Mouse (Mus musculus): Measurements from ENCODE around the gene Galnt7.

The Galnt7 gene

DNA sequence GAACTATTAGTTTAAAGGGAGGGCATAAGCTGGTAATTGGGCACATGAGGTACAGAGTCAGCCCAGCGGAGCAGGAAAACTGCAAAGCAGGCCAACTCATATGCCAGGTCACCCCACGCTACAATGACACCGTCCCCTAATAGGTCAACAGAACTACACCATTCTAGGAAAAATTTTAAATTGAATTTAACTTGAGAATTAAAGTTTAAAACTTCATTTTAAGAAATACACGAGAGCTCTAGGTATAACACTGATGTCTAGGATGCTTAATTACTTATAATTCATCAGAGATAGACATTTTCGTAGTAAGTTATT lies 67.7 kb downstream of the Galnt7 start:
- CTCF ChIA-PET = no interaction called here

- CTCF ChIA-PET = interaction anchor here (0.6 kb wide), 1 partner anchor 207 kb away, joined by 4 read pairs; no protein-coding TSS in a partner anchor
Measured at GRCm38 (mm10) chr8:57584416-57585127, 68.3 kb downstream of the Galnt7 start.

DNA sequence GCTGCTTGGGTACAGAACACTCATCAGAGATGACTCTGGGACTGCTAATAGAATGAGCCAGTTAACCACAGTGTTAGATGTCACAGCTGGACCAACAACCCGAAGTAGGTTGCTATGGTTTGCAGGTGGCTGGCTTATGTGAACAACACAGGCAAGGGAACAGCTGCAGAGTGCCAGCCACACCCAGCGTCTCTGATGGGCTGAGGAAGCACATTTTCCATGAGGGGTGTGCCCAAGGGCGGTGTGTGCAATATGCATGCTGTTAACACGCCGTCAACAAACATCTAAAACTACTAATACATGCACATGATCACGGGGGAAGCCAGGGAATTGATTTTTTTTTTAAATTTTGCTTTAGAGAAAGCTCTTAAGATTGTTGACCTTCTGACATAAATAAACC lies 73.0 kb downstream of the Galnt7 start:
- CTCF ChIA-PET = no interaction called here

- CTCF ChIA-PET = interaction anchor here (1.0 kb wide), 1 partner anchor 81 kb away, joined by 4 read pairs; no protein-coding TSS in a partner anchor
Measured at GRCm38 (mm10) chr8:57577301-57577700, 75.5 kb downstream of the Galnt7 start.

DNA sequence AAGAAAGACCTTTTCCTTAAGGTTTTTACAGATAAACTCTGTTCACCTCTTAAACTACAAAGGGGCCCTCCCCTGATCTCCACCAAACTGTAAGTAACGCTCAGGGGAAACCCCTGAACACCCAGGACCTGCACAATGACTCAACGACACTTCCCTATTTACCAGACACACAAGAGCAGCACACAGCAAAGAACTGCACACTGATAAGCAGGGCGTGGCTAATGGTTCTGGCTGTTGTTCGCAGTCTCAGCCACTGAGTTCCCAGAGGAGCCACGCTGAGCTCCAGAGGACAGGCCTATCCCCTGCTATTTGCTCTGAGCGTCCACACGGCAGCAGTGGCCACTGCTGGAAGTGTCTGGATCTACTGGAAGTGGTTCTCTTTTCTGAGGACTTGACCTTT lies 76.6 kb downstream of the Galnt7 start:
- CTCF ChIA-PET = interaction anchor here (0.6 to 1.3 kb wide), 2 partner anchors 216 to 308 kb away, joined by 4 to 6 read pairs; no protein-coding TSS in a partner anchor

- CTCF ChIA-PET = interaction anchor here (0.6 to 2.6 kb wide), 5 partner anchors 32 to 307 kb away, joined by 3 to 17 read pairs (median 4); partner anchors contain the start of gene Galnt7
Measured at GRCm38 (mm10) chr8:57575336-57575735, 77.5 kb downstream of the Galnt7 start.

DNA sequence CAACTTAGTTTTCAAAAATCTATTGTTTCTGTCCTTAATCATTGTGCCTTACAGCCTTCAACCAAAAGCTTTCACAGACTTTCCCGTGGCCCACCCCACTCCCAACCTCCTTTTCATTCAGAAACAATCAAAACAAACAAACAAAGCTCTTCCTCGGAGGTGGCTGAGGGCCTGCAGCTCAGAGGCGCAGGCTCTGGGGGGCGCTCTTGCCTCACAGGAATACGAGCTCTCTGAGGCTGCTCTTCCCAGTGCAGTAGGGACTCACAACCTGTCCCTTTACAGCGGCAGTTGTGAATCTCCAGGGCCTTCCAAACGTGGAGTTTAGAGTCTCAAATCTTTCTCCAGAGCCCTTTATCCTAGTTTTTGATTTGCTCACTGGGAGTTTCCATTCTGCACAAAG lies 78.4 kb downstream of the Galnt7 start:
- CTCF ChIA-PET = interaction anchor here (0.8 to 2.6 kb wide), 4 partner anchors 31 to 226 kb away, joined by 3 to 17 read pairs (median 7); partner anchors contain the start of gene Galnt7

GRCm38 (mm10) chr8:57573844-57574243 lies 79.0 kb downstream of the Galnt7 start:
- CTCF ChIA-PET = interaction anchor here (1.6 to 2.6 kb wide), 2 partner anchors 218 to 226 kb away, joined by 10 to 17 read pairs; no protein-coding TSS in a partner anchor

DNA sequence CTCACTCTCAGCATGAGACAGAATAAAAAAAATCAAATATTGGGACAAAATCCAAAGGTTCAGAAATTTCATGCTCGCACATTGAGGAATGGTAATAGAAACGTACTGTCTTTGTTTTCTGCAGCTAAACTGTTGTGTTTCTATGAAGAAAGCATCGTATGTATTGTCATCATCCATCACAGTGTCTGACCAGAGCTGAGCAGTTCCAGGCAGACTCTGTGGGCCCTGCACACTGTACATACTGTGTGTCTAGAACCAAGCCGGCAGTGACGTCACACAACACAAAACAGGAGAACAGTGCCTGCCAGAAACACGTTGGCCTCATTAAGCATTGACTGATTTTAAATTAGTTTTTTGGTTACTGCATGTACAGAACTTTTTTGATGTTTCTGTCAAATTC lies 82.9 kb downstream of the Galnt7 start:
- CTCF ChIA-PET = no interaction called here

- CTCF ChIA-PET = no interaction called here
Measured at GRCm38 (mm10) chr8:57569400-57569795, 83.4 kb downstream of the Galnt7 start.

DNA sequence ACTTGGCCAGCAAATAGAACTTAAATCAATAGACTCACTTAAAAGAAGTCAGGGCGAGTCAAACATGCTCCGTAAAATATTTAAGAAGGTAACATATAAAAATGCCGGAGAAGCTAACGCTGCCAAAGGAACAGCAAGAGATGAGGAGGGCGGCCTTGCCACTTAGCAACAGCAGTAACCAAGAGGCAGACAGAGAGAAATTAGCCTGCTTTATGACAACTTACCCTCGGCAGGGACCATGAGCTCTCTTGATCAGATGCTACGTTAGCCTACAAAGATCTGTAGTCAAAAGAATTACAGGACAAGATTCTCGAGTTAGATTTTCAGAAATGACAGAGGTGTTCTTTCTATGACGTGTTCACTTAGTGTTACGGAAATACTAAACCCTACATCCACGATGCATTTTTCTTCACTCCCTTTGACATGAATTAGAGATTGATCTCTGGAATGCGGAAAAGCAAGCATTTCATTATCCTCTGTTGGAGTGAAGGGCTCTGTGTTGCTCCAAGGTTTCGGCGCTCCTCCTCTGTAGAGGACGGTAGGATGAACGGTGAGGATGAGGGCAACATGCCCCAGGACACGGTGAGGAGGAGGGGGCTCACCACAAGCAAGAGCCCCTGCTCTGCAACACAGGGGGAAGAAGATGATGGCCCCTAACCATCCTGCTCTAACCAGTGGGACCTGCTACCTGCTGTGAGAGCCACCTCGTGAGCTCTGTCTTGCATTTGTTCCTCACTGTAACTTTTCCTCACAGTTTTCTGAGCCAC lies 84.0 kb downstream of the Galnt7 start:
- CTCF ChIA-PET = no interaction called here

- CTCF ChIA-PET = no interaction called here
Measured at GRCm38 (mm10) chr8:57567998-57568397, 84.8 kb downstream of the Galnt7 start.

DNA sequence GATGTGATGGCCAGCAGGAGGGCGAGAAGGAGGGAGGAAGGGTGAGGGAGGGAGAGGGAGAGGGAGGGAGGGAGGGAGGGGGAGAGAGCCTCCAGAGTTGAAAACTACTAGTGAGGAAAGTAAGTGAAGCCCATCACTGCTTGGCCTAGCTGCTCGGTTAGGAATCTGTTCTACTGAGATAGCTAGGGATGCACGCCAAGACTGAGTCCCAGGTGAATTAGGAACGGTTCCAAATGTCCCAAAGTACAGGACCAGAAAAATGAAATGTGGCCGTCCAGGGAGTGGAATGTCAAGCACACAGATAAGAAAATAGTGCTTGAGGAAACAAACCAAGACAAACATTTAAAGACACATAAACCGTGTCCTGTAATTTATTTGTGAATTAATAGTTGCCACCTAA lies 87.8 kb downstream of the Galnt7 start:
- CTCF ChIA-PET = no interaction called here

- CTCF ChIA-PET = no interaction called here
Measured at GRCm38 (mm10) chr8:57563726-57564125, 89.1 kb downstream of the Galnt7 start.

DNA sequence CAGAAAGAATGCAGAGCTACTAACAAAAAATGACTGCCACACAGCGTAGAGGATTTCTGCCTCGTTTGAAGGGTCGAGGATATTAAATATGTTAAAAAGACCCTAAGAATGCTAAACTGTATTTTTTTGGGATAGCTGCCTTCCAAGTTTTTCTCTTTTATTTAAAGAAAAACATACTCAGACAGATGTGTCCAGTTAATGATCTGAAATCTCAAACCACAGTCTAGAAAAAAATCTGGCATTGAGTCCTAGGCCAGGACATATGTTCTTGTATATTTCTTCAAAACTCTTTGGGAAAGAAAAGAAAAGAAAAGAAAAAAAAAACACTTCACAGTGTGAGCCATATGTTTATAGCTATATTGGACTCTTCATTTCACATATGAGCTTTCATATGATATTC lies 90.1 kb downstream of the Galnt7 start:
- CTCF ChIA-PET = no interaction called here

DNA sequence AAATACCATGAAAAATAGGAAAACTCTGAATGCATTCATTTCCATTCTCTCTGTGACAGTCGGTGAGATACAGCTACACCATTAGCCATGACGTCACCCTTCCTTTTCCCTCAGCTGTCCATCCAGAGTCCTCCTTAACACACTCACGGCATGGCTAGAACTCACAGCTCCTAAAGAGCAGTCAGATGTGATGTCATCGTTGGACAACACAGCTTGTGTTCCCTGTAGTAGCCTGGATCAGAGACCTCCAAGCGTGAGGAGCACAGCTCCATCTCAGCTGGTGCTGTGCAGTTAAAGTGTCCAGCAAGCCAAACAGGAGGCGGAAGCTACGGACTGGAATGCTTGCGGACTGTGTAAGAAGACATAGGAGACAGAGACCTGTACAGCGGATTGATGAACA lies 91.9 kb downstream of the Galnt7 start:
- CTCF ChIA-PET = no interaction called here

GRCm38 (mm10) chr8:57552102-57553032 lies 100.5 kb downstream of the Galnt7 start:
- CTCF ChIA-PET = no interaction called here

- CTCF ChIA-PET = no interaction called here
Measured at GRCm38 (mm10) chr8:57547581-57547980, 105.3 kb downstream of the Galnt7 start.

DNA sequence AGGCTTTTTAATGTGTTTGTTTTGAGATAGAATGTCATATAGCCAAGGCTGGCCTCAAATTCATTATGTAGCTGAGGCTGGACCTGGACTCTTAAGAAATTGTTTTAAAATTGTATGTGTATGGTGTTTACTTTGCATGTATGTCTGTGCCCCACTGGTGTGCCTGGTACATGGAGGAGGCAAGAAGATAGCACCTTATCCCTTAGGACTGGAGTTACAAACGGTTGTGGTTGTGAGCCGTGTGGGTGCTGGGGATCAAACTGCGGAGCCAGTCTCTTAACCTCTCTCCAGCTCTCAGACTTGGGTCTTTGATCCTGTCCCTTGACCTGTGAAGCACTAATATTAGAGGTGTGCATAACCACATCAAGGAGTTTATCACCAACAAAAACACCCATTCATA lies 106.0 kb downstream of the Galnt7 start:
- CTCF ChIA-PET = no interaction called here

GRCm38 (mm10) chr8:57546401-57546800 lies 106.4 kb downstream of the Galnt7 start:
- CTCF ChIA-PET = no interaction called here

DNA sequence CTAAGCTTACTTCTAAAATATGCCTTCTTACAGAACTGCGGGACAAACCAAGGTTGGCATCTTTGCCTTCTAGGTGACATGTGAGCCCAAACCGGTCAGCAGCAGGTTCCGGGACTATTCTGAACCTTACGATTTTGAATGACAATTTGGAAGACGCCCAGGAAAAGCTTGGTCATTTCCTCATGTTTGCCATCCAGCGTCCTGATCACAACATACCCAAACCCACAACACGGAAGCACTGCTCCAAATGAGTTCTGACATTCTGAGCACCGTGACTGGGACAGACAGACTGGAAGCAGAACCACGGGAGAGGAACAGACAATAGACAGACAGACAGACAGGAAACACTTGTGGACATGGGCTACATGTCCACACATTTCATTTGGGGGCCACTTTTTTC lies 111.4 kb downstream of the Galnt7 start:
- CTCF ChIA-PET = no interaction called here

- CTCF ChIA-PET = no interaction called here
Measured at GRCm38 (mm10) chr8:57540951-57541350, 111.9 kb downstream of the Galnt7 start.
